Mouse (Mus musculus) liver, adult (tissue): ENCODE data around the gene Znrf1.
A peak's percentile ranks its signal among the peaks of the same experiment; 100 is the strongest.

Experiments
- GATA4 ChIP-seq: IDR thresholded peaks from 2 replicates; pipeline ENCODE4 v1.6.1; 2014; ENCODE audit warnings: mild to moderate bottlenecking, low read length; ENCODE audit not compliant: insufficient replicate concordance

Znrf1 gene

GRCm38 (mm10) chr8:111643264-111644141 is 107.6 kb downstream of the Znrf1 start, which contains the start of gene Zfp1:
TSS of gene Zfp1 (plus strand) at chr8:111643401.
- TF ChIP-seq GATA4 = no peak

DNA sequence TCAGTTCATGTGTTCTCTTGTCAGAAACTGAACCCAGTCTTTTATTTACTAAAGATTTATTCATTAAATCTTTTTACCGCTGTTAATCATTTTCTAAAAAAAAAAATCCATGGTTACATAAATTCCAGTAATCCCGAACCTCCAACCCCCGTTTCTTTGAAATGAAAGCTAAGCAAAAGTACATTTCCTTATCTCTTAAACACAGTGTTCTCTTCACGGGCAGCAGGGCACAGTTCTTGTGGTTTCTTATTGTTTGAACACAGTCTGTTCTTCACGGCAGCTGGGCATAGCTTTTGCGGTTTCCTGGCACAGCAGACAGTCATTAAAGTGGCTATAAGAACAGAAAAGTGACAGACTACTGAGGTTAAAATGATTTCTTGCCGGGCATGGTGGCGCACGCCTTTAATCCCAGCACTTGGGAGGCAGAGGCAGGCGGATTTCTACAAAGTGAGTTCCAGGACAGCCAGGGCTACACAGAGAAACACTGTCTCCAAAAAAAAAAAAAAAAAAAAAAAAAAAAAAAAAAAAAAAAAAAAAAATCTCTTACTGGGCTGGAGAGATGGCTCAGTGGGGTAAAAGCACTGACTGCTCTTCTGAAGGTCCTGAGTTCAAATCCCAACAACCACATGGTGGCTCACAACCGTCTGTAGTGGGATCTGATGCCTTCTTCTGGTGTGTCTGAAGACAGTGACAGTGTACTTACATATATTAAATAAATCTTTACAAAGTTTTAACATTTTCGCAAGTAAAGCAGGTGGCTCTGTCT is 108.6 kb downstream of the Znrf1 start:
- TF ChIP-seq GATA4 = peak; percentile 82; the same call in 1 of the 2 replicates

- no peak for TF ChIP-seq GATA4
These were observed 109.8 kb downstream of the Znrf1 start for GRCm38 (mm10) chr8:111645715-111646114.

GRCm38 (mm10) chr8:111648834-111649233 is 112.9 kb downstream of the Znrf1 start:
- TF ChIP-seq GATA4 = no peak

GRCm38 (mm10) chr8:111650651-111651050 is 114.8 kb downstream of the Znrf1 start:
- TF ChIP-seq GATA4 = no peak

GRCm38 (mm10) chr8:111653524-111653923 is 117.6 kb downstream of the Znrf1 start:
- no peak for TF ChIP-seq GATA4

- peak; percentile 97 for TF ChIP-seq GATA4
These were observed 121.5 kb downstream of the Znrf1 start for GRCm38 (mm10) chr8:111657312-111657854.

- TF ChIP-seq GATA4 = peak; percentile 18; the same call in 1 of the 2 replicates
These were observed 123.0 kb downstream of the Znrf1 start for GRCm38 (mm10) chr8:111658819-111659423.

DNA sequence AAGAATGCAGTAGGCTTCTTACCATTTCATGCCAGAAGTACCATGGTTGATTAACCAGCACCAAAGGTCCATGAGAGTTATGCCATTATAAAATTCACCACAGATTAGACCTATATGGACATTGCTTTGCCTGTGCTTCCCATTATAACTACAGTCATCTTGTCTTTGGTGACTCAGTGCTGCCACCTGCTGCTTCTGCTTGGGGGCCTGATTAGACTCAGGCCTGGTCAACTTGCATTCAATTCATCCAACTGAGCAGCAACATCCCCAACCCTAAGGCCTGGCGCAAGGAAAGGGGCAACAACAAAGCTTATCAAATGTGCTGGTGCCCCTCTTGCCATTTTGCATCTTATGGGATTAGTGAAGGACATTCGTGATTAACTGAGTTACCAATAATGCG is 126.6 kb downstream of the Znrf1 start:
- TF ChIP-seq GATA4 = no peak

DNA sequence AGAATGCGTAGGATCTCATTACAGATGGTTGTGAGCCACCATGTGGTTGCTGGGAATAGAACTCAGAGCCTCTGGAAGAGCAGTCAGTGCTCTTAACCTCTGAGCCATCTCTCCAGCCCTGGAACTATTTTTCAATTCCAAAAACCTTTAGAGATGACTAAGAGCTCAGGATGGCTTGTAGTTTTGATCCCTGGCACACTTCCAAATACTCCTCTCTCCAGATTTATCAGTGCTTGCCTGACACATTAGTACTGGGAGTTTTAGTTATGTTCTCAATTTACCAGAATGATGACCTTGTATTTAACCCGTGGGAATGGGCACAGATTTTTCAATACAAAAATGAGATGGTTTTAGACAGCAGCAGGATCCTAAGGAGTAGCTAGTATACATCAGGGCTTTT is 130.9 kb downstream of the Znrf1 start:
- TF ChIP-seq GATA4 = no peak
